Mouse (Mus musculus) olfactory bulb, adult 2 months (tissue): ENCODE results near the gene Lyar.

ENCODE experiments used
- CTCF ChIP-seq: fragments of 200-500 bp; IDR thresholded peaks from 2 replicates; pipeline ENCODE4 v1.5.1; 2012; ENCODE audit warnings: low read depth, mild to moderate bottlenecking, low read length, moderate library complexity; ENCODE audit not compliant: insufficient read depth
- POLR2A ChIP-seq: fragments of 200-500 bp; IDR thresholded peaks from 2 replicates; pipeline ENCODE4 v1.6.1; 2012; ENCODE audit warnings: mild to moderate bottlenecking, low read depth, low read length, moderate library complexity; ENCODE audit not compliant: insufficient read depth

DNA sequence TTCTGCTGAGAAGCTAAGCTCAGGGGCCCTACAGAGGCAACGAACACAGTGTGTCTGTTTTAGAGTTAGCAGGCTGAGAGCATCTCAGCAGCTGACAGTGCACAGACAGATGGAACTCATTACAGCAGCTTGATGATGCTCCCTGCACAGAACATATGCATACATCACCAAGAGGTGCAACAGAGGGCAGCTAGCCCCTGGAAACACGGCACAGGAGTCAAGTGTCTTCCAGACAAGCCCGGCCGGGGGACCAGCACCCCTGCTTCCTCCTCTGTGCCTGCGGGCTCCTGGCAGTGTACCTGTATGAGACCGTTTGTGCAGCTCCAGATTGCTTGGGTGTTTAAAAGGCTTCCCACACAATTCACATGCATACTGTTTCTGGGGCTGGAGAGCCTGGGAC is 7.3 kb upstream of the Lyar start:
- TF ChIP-seq POLR2A (no peak), CTCF (no peak)
